Mouse (Mus musculus): Measurements from ENCODE around the gene Ifitm2. TPM values are rescaled to one million over a fixed set of nuclear protein-coding genes. Genes with fewer than 3 reads are reported as not detected.
"Not testable (repeated sequence)": the region's sequence is repeated elsewhere in the genome, so short reads cannot be mapped to it uniquely, and the experiment has no call there.

Gene Ifitm2
- total RNA-seq, 2 experiments from 2014 or later = 508 to 623 TPM

DNA sequence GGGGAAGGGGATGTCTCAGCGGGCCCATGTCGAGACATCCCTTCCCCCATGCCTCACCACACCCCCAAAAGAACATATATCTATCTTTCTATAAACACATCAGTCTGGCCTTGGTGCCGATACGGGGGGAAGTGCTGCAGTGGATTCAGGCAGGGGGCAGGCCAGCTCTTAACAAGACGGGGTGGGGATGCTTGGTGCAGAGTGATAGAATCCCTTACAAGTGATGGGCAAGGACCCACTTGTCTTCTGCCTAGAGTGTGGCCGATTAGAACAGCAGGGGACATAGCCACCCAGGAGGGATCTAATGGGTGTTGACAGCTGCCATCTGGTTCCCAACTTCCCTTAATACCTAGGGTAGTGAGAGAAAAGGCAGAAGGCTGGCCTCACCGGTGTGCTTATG is 15.1 kb upstream of the Ifitm2 start:
- DNase-seq (ENCODE audit: low spot score in 2 of 2) = no peak

DNA sequence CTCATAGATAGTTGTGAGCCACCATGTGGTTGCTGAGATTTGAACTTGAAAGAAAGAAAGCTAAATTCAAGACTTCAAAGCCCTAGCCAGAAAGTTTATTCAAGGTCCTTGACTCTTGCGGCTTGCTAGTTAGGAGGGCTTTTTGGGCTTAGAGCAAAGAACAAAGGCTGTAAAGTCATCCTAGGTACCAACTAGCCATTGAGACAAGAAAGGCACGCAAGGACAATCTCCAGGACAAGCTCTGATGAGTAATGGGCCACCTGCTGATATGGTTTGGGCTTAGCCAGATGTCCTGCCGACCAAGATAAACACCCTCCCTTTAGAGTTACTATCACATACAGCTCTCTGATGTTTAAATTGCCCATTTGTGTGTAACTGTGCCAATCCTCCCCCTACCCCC is 12.9 kb upstream of the Ifitm2 start:
- not testable (repeated sequence) for DNase-seq (ENCODE audit: low spot score in 2 of 2)

DNA sequence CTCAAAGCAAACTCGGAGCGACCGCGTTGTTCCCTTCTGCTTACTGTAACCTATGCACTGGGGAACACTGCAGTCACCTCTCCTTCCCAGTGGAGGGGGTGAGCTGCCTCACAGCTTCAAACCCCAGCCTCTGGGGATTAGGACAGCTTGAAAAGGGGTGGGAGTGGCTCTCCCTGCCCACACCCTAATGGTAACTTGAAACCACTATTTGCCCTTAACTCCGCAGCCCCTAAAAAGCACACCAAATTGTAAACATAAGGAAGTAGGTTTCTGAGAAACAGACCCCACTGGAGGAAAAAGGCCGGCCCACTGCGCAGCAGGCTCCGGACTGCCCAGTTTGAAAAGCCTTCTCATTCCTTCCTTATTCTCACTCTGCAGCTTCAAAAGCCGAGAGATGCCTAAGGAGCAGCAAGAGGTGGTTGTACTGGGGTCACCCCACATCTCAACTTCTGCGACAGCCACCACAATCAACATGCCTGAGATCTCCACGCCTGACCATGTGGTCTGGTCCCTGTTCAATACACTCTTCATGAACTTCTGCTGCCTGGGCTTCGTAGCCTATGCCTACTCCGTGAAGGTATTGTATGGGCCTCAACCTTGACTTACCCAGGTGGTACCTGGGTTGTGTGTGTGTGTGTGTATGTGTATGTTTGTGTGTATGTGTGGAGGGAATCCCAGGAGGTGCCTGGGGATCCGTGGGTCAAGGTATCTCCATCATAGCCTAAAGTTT is 12.2 kb upstream of the Ifitm2 start:
- DNase-seq (ENCODE audit: low spot score in 2 of 2) = no peak

DNA sequence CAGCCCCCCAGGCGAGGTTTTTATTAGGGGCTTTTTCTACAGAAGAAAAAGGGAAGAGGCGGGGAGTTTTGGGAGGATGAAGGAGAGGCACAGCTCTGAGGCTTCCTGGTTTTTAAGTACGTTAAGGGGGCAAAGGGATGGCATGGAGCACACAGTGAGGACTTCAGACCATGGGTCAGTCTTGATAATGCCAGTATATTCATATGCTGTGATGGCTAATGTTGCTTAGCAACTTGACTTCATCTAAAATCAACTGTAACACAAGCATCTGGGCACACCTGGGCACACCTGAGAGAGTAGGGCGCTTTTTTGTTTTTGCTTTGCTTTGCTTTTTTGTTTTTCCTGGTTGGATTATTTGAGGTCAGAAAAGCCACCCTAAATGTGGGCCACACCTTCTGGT is 11.1 kb upstream of the Ifitm2 start, which contains the start of gene Ifitm1:
Gene Ifitm1, plus strand, starts transcription at position 301 of the 400 bp plus-strand sequence.
- DNase-seq (ENCODE audit: low spot score in 2 of 2) = no peak

DNA sequence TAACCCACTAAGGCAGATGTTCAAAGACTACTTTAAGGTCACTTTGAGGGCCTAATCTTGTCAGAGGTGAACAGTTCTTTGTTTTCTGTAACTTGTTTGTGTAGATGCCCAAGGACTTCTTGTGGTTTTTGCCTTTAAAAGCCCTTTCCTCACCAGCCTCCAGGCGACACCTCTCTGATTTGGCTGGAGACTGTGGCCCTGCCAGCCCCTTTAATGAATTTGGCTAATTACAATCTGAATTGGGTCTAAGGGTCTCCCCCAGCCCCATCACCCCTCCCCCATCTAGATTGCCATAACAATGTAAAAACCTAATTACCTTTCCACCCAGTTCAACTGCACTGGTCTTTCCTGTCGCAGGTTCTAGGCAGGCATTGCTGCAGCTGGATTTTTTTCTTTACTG is 6.9 kb upstream of the Ifitm2 start:
- no peak for DNase-seq (ENCODE audit: low spot score in 2 of 2)

DNA sequence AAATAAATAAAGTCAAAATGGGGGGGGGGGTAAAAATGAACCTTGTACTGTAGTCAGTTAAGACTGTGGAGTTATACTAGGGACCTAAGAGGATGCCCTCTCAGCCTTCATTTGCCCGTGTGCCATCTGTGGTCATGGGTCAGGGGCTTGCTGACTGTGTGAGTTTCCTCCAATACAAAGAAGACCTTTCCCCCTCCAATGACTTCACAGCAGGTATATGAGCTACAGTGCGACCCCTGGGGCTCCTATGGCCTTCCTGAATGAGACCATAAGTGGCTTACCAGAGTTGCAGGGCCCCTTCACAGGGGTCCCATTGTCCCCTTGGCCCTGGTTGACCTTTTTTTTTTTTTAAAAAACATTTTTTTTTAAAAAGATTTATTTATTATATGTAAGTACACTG is 5.6 kb upstream of the Ifitm2 start:
- DNase-seq (ENCODE audit: low spot score in 2 of 2) = no peak

DNA sequence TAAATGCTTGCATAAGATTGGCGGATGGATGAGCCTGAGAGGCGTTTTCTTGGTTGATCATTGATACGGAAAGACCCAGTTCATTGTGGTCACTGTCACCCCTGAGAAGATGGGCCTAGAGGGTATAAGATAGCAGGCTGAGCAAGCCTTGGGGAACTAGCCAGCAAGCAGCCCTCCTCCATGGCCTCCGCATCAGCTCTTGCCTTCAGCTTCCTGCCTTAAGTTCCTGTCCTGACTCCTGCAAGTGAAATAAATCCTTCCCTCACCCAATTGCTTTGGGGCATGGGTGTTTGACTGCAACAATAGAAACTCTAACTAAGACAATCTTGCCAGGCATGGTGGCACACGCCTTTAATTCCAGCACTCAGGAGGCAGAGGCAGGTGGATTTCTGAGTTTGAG is 4.2 kb upstream of the Ifitm2 start:
- DNase-seq (ENCODE audit: low spot score in 2 of 2) = no peak

DNA sequence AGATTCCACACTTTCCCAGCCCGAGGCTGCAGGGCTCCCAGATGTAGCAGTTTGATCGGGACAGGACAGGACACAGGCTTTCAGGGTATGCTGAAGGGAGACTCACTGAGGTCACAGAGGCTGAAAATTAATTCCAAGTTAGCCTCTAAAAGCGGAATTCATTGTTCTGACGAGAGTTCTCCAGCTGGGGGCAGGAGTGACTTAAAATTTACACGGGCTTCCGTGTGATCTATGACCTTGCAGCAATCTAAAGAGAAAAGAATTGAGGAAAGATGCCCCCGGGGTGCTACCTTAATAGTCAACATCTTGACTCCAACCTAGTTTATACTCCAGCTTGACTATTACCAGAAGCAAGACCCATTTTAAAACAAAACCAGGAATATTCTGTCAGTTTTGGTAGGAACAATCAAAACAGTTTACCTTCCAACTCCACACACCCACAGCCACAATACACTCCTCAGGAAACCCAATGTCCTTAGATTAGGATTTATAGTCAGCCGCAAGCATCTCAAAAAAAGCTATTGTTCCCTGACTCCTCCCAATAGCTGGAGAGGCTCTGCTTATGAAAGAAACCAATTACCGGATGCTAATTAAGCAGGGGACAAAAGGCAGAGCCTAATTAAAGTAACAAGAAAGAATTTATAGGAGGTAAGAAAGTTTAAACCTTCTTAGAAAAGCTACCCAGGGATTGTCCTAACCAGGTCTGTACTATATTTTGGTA is 3.6 kb upstream of the Ifitm2 start:
- no peak for DNase-seq (ENCODE audit: low spot score in 2 of 2)

DNA sequence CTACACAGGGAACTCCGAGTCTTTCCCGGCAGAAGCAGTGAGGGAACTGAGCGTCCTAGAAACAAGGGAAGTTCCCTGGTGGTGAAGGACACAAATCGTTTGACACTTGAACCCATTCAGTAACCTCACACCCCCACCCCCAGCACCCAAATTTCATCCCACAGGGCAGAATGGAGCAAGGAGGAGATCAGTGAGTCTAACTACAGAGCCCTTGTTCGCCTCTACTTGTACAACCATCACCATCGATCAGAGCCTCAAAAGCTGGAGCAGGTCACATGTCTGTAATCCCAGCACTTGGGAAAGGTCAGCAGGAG is 726 bp upstream of the Ifitm2 start:
- no peak for DNase-seq (ENCODE audit: low spot score in 2 of 2)

DNA sequence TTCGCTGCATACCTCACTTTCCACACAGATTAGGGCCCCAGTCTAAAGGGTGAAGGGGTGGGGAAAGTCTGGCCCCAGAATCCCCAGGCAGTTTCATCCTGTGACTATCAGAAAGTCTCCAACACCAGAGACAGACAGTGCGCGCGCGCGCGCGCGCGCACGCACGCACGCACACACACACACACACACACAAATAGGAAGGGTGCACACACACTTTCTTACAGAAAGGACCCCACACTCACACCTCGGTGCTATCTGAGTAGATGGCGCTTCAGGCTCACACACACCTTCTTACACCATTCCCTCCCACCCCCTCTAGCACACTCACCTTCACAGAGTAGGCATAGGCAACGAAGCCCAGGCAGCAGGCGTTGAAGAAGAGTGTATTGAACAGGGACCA is 445 bp downstream of the Ifitm2 start:
- DNase-seq (ENCODE audit: low spot score in 2 of 2) = no peak

DNA sequence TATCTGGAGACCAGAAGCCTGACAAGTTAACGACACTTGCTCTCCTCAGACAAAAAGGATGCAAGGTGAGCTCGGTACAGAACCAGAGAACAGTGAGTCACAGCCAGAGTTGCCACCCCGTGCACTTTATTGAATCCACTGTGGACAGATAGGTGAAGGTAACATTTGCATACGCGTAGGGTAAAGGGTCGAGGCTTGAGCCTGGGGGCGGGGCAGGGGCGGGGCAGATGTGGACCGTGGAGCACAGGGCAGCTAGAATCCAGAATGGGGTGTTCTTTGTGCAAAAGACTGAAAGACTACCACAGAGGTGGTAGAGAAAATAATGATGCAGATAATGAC is 1.1 kb downstream of the Ifitm2 start:
- no peak for DNase-seq (ENCODE audit: low spot score in 2 of 2)

DNA sequence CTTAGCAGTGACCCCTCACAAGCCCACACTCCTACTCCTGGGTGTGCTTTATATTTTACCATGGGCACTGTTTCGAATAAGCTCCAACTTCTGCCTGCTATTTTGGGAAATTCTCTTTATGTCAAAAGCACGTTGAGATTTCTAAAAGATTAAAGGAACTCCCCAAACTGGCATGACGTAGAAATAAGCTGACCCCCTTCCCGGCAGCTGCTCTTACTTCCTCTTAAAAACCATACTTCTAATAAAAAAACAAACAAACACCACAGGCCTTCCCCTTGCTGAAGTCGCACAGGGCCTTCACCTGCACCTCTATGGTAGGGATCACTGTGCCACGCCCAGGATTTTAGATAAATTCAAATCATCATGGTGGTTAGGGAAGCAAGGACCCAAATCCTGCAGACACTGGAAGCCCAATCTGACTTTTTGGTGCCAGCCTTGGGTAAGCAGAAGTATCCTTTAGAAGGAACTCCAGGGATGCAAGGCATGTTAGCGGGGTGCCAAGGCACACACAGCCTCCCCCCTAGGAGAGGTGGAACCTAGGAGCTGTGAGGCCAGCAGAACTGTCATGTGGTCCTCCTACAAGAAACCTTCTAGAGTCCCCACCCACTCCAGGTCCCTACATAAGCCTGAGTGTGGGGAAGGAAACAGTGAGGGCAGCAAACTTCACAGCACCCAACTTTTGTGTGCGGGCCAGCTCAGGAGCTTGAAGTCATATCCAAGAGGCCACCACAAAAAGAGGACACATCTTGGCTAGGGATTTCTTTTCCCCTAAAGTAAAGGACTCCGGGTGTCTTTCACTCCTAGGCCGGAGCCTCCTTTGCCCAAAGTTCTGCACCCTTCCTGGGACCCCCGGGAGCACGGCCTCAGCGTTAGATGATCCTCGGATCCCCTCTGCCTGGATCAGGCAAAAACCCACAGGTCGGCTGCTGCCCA is 1.7 kb downstream of the Ifitm2 start:
- no peak for DNase-seq (ENCODE audit: low spot score in 2 of 2)

DNA sequence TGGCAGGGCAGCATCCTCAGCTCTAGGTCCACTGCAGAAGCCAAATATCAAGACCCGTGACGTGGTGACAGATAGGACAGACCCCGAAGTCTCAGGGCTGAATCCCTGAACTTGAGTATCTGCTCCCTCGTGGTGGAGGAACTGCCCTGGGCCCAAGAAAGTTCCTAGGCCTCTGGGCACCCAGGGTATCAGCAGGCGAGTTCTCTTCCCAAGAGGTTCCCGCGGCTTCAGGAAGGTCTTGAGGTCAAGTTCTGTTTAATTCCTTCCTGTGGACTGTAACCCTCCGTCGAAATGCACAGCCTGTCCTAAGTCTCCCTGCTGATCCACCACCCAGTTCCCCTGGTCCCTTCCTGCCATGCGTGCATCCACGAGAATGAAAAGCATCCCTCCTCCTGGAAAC is 2.7 kb downstream of the Ifitm2 start:
- no peak for DNase-seq (ENCODE audit: low spot score in 2 of 2)

DNA sequence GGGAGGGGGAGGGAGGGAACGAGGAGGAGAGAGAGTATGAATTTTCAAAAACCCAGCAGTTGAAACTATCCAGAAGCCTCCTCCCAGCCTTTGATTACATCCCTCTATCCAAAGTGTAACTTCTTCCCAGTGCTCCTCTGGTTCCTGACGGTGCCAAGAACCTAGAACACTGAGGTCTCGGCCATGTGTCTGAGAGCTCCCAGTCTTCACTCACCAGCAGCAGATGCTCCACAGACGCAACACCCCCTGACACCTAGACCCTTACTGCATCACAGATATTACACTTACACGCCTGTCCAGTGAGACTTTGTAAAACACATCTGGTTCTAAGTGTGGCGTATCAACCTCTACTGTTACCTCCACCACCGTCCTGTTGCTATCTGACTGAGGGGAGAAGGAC is 3.3 kb downstream of the Ifitm2 start:
- no peak for DNase-seq (ENCODE audit: low spot score in 2 of 2)

DNA sequence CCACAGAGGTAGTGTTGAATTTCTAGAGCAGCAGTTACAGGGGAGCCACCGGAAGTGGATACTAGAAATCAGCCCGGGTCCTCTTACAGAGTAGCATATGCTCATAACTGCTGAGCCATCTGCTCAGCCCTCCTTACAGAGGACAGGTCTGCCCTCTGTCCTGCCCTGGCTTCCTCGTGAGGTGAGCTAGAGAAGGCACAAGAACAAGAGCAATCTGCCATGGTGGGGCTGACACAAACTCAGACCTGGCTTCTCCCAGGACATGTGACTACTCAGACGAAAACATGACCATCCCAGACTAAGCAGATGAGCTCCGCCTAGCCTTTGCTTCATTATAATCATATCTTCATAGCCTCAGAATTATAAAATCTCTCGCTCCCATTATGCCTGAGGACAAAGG is 4.0 kb downstream of the Ifitm2 start:
- DNase-seq (ENCODE audit: low spot score in 2 of 2) = no peak

DNA sequence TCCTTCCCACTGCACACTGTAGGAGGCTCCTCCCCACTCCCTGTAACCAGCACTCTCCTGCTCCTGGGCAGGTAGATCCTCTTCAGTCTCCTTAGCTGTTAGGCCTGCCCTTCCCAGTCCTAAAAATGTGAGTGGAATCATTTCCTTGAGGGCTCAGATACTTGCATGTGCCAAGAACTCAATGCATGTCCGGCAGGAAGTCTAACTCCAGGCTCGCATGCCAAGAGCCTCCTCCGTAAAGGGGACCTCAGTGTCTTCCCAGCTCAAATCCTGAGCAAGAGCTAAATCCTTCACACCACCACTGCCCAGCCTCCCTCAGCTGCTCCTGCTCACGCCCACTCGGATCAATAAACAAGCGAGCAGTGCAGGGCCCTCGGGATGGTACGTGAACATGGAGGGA is 4.7 kb downstream of the Ifitm2 start:
- no peak for DNase-seq (ENCODE audit: low spot score in 2 of 2)

DNA sequence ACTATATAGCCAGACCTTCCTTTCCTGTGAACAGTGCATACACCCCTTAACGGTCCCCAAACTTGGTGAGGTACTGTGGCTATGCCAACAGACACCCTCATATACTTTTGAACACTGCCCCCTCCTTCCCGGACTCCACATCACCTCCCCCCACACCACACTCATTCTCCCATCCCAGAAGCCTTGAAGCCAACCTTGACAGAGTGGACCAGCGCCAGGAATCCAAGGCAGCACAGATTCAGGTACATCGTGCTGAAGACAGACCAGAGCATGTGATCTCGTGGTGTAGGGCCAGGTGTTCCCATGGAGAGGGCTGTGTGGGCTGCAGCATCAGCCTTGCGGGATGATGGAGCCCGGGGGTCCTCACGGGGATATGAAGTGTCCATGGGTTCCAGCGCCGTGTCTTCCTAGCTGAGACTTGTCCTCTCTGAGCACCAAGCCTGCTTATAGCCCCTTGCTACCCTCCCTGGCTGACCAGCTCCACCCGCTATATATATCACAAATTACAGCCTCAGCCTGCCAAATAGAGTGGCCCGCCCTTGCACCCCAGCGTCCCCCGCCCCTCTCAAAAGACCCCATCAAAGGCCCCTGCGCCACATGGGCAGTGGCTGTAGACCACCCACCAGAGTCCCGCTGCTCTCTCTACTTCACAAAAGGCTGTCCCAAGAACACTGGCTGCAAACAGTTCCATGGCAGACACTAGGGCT is 5.8 kb downstream of the Ifitm2 start, which contains the start of gene Ifitm5:
Gene Ifitm5, minus strand, starts transcription at position 468 of the 707 bp plus-strand sequence.
- no peak for DNase-seq (ENCODE audit: low spot score in 2 of 2)

DNA sequence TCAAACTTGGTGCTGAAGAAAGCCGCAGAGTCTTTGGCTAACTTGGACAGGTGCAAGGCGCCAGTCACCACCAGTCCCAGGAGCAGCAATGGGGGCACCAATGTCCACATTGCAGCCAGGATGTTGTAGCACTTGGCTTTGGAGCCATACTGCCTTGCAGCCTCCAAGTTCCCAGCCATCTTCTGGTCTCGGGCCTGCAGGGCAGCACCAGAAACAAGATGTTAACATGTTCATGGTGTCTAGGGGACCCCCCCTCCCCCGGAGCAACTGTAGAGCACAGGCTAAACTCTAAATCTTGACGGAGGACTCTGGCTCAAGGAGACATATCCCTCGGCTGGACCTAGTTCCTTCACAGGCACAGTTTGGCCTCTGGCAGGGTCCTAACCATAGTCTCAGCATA is 6.5 kb downstream of the Ifitm2 start:
- DNase-seq (ENCODE audit: low spot score in 2 of 2) = no peak

DNA sequence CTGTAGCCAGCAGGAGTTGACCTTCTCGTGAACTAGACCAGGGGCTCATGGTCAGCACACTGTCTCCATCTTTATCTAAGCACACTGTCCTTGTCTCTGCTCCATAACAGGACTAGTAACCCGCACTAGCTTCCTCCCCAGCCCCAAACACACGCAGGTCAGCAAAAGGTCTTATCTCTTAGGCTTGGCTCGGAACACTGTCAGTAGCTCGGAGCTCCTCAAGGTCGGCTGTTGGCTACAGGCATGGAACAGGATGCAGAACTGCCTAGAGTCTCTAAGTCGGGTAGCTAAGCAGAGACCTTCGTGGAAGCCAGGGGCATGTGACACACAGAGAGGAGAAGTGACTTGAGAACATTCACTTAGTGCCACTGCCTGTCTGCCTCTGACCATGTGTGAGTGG is 7.6 kb downstream of the Ifitm2 start:
- no peak for DNase-seq (ENCODE audit: low spot score in 2 of 2)

DNA sequence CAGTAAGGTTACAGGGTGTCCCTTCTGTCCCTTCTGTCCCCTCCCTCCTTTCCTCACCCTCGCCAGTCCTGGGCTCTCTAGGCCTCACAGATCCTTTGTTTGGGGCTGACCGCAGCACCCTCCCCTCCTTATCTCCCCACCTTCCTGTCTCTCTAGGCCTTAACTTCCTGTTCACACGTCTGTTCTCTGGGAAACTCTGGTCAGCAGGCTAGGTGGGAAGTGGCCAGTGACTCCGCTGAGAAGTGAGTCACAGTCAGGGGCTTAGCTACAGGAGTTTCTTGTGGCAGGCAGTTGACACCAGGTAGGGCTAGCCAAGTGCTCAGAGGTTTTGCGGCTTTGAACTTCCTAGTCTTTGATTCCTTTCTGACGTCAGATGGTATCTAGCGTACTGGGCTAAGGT is 8.8 kb downstream of the Ifitm2 start:
- no peak for DNase-seq (ENCODE audit: low spot score in 2 of 2)

DNA sequence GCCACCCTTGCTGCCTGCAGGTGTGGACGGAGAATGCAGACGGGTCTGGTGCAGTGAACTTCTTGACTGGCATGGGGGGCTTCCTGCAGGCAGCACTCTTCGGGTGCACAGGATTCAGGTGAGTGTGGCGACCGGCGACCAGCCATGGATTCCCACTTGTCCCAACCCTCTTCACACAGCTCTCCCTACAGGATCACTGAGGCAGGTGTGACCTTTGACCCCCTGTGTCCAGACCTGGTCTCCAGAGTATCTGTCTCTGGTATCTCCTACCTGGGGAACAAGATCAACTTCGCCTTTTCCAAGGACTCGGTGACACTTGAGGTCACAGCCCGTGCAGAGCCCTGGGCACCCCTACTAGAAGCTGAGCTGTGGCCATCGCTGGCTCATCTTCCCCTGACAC is 9.5 kb downstream of the Ifitm2 start:
- DNase-seq (ENCODE audit: low spot score in 2 of 2) = no peak
